Mouse (Mus musculus): ENCODE data around the gene Krtap4-2. TPM values are rescaled to one million over a fixed set of nuclear protein-coding genes. Genes with fewer than 3 reads are reported as not detected.
"Not testable (repeated sequence)": the region's sequence is repeated elsewhere in the genome, so short reads cannot be mapped to it uniquely, and the experiment has no call there.

Gene Krtap4-2
- polyA plus RNA-seq, 1 experiment from 2014 or later = not detected

DNA sequence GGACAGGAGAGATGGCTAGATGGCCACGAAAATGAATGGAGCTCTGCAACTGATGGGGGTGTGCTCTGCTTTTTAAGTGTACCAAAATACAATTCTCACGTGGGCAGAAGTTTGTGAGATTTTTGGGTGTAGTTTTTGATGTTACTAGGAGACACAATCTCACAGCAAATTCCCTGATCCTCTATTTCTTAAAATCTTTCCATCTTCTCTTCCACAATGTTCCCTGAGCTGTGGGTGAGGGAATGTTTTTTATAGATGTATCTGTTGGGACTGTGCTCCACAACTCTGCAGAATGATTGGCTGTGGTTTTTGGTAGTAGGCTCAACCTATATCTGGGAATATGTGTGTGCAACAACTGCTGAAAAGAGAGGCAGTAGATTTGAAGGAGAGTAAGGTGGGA is 1.6 kb downstream of the Krtap4-2 start:
- no peak overlapping the region for H3K4me3 ChIP-seq
- H3K27ac ChIP-seq (replicated peaks) = no peak overlapping the region
- H3K27me3 ChIP-seq = no peaks in the 10 kb centered on the region
- no peak overlapping the region for H3K9ac ChIP-seq
- H3K9me3 ChIP-seq = no peaks in the 10 kb centered on the region
- H3K4me1 ChIP-seq (replicated peaks) = no peaks in the 10 kb centered on the region
- WGBS = 79% methylated on average over 2 of the region's 2 CpGs
- H3K36me3 ChIP-seq = no peaks in the 10 kb centered on the region
- no peak for ATAC-seq (ENCODE audit: low read depth)
- H3K4me2 ChIP-seq = no peak overlapping the region

DNA sequence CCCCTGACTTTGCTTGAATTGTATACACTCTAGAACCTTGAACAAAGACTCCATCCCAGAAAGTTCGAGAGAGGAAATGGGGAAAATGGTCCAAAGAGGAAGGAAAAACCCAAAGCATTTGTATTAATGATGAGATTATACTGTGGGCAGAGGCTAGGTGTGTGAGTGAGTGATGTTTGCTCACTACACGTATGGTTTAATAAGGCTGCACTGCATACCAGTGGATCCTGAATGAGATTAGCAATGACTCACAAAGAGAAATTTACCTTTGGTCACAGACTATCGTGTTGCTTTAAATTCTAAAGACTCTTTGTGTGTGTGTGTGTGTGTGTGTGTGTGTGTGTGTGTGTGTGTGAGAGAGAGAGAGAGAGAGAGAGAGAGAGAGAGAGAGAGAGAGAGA is 4.0 kb downstream of the Krtap4-2 start:
- no peak overlapping the region for H3K4me2 ChIP-seq
- no peak overlapping the region for H3K4me3 ChIP-seq
- no peaks in the 10 kb centered on the region for H3K4me1 ChIP-seq (replicated peaks)
- WGBS = 82% methylated on average over 3 of the region's 3 CpGs
- H3K27ac ChIP-seq (replicated peaks) = no peak overlapping the region
- H3K36me3 ChIP-seq = no peaks in the 10 kb centered on the region
- H3K27me3 ChIP-seq = no peaks in the 10 kb centered on the region
- ATAC-seq (ENCODE audit: low read depth) = no peak
- no peak overlapping the region for H3K9ac ChIP-seq
- H3K9me3 ChIP-seq = no peaks in the 10 kb centered on the region

DNA sequence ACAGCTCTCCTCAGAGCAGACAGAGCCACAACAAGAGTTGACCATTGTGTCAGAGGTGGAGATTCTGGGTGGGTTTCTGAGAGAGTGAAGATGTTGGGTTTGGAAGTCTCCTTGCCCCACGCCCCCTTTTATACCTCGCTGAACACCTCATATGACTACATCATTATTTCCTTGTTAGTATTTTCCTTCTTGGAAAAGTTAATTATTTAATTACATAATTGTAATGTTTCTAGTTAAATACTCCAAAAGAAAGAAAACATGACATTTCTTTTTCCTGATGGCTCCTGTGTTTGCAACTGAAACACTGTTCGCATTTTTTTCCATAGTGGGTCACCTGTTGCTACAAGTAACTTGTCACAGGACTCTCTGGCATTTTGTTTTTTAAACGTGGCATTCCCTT is 6.7 kb downstream of the Krtap4-2 start, which contains the start of gene Krtap4-1:
Krtap4-1 (minus strand) TSS at position 101 of the 400 bp plus-strand sequence.
- Histone ChIP-seq H3K9ac (no peak within 1 kb of the TSS), H3K9me3 (no peaks in the 10 kb centered on the region)
- WGBS = 86% methylated on average over 4 of the region's 4 CpGs

DNA sequence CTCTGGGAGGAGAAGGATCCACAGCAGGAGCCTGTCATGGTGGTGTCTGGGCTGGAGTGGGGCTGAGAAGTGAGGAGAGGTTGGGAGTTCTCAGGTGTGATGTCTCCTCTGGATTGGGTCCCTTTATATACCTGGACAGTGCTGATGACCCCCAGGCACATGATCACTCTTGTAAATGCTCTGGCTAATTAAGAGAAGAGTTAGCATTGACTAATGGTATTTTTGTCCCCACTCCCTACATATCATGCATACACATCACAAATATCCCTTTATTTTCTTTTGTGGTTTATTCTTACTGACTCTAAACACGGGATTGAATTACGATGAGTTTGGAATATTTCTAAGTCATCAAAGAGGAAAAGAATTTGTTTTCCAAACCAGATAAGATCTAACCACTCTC is 14.5 kb downstream of the Krtap4-2 start, which contains the start of gene Gm11562:
Gm11562 (minus strand) TSS at position 101 of the 400 bp plus-strand sequence.
- WGBS = 91% methylated on average over 2 of the region's 2 CpGs
- no peak within 1 kb of the TSS for H3K9ac ChIP-seq
- ATAC-seq (ENCODE audit: low read depth) = no peak

More for the DNA sequence above, 6.7 kb downstream of the Krtap4-2 start, which contains the start of gene Krtap4-1:
- ATAC-seq (ENCODE audit: low read depth) = no peak
- H3K4me3 ChIP-seq = no peak within 1 kb of the TSS
- no peaks in the 10 kb centered on the region for H3K4me1 ChIP-seq (replicated peaks)
- no peaks in the 10 kb centered on the region for H3K27me3 ChIP-seq
- no peak within 1 kb of the TSS for H3K4me2 ChIP-seq
- H3K27ac ChIP-seq (replicated peaks) = no peak within 1 kb of the TSS
- no peaks in the 10 kb centered on the region for H3K36me3 ChIP-seq

DNA sequence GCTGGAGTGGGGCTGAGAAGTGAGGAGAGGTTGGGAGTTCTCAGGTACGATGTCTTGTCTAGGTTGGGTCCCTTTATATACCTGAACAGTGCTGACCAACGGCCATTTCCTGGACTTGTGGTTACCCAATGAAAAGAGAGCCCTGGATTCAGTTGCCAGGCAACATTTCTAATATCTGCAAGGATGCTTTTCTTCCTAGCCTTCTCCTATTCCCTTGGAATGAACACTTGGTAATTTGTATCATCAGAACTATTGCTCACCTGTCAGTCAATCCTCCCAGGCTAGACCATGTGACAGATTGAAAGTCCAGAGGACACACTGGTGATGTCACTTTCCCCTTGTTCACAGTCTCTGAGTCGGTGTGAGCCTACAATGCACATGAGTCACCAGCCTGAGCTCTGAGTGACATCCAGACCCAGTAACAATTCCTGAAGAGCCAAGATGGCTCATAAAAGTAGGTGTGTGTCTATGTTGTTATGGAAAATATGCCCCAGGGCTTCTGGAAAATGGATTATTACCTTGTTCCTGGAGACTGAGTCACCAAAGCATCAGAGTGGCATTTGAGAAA is 20.0 kb downstream of the Krtap4-2 start, which contains the start of gene Krtap2-4:
Krtap2-4 (minus strand) TSS at position 51 of the 568 bp plus-strand sequence.
- Histone ChIP-seq H3K4me3 (no peak within 1 kb of the TSS), H3K4me1 (replicated peaks) (no peaks in the 10 kb centered on the region), H3K27ac (replicated peaks) (no peak within 1 kb of the TSS), H3K27me3 (no peaks in the 10 kb centered on the region), H3K36me3 (no peaks in the 10 kb centered on the region), H3K9ac (no peak within 1 kb of the TSS), H3K9me3 (no peaks in the 10 kb centered on the region), H3K4me2 (no peak within 1 kb of the TSS)
- no peak for ATAC-seq (ENCODE audit: low read depth)
- WGBS = 62% methylated on average over 3 of the region's 3 CpGs

More for the DNA sequence above, 14.5 kb downstream of the Krtap4-2 start, which contains the start of gene Gm11562:
- H3K4me3 ChIP-seq = no peak within 1 kb of the TSS
- H3K9me3 ChIP-seq = no peaks in the 10 kb centered on the region
- no peaks in the 10 kb centered on the region for H3K4me1 ChIP-seq (replicated peaks)
- H3K27ac ChIP-seq (replicated peaks) = no peak within 1 kb of the TSS
- H3K36me3 ChIP-seq = no peaks in the 10 kb centered on the region
- H3K27me3 ChIP-seq = no peaks in the 10 kb centered on the region
- no peak within 1 kb of the TSS for H3K4me2 ChIP-seq

DNA sequence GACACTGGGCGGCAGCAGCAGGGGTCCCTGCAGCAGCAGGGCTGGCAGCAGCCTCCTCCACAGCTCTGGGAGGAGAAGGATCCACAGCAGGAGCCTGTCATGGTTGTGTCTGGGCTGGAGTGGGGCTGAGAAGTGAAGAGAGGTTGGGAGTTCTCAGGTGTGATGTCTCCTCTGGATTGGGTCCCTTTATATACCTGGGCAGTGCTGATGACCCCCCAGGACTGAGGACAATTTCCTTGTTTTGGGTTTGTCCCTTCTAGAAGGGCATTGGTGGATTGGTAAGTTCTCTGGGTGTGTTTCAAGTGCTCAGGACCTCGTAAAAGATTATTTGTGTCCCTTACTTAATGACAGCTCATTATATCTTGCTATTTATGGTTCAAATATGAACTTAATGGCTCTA is 24.8 kb downstream of the Krtap4-2 start, which contains the start of gene Gm11937:
Gm11937 (minus strand) TSS at position 101 of the 400 bp plus-strand sequence.
- H3K4me1 ChIP-seq (replicated peaks); H3K4me2 ChIP-seq; H3K4me3 ChIP-seq; H3K27ac ChIP-seq (replicated peaks); H3K9ac ChIP-seq; H3K9me3 ChIP-seq; H3K27me3 ChIP-seq; H3K36me3 ChIP-seq; ATAC-seq (ENCODE audit: low read depth): not testable (repeated sequence)
- 50% methylated on average over 1 of the region's 2 CpGs for WGBS

DNA sequence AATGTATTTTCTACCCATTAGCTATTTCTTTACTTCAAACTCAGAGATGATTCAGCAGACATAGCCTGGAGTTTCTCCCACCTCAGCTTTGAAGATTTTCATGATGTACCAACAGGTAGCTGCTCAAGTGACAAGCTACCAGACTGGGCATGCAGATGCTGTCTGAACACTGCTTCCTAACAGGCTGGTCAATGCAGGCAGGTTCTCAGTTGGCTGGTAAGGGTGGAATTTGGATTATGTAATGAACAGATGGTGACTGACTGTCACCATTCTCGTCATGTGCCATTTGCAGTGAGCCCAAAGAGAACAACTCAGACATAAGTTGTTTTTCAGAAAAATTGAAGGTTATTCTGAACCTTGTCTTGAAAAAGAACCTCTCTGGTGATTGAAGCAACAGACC is 25.8 kb downstream of the Krtap4-2 start:
- Histone ChIP-seq H3K4me3 (no peak overlapping the region), H3K4me2 (no peak overlapping the region), H3K27ac (replicated peaks) (no peak overlapping the region), H3K27me3 (no peaks in the 10 kb centered on the region), H3K9me3 (no peaks in the 10 kb centered on the region), H3K36me3 (no peaks in the 10 kb centered on the region), H3K9ac (no peak overlapping the region), H3K4me1 (replicated peaks) (no peaks in the 10 kb centered on the region)
- ATAC-seq (ENCODE audit: low read depth) = no peak
- 64% methylated on average over 1 of the region's 1 CpGs for WGBS

DNA sequence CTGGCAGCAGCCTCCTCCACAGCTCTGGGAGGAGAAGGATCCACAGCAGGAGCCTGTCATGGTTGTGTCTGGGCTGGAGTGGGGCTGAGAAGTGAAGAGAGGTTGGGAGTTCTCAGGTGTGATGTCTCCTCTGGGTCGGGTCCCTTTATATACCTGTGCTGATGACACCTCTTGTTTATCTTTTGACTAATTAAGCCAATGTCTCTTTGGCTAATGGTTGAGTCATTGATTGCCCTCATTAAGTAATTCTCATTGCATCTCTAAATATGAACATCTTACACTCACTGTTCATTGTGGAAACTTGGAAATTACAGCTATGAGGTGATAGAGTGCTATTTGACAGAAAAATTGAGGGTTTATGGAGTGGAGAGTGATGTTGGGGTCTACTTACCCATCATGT is 31.7 kb downstream of the Krtap4-2 start, which contains the start of gene Gm11938:
Gm11938 (minus strand) TSS at position 101 of the 400 bp plus-strand sequence.
- H3K27ac ChIP-seq (replicated peaks); H3K4me1 ChIP-seq (replicated peaks); H3K27me3 ChIP-seq; H3K9ac ChIP-seq; ATAC-seq (ENCODE audit: low read depth); H3K9me3 ChIP-seq; H3K4me3 ChIP-seq; H3K36me3 ChIP-seq; H3K4me2 ChIP-seq: not testable (repeated sequence)
- 53% methylated on average over 1 of the region's 1 CpGs for WGBS

DNA sequence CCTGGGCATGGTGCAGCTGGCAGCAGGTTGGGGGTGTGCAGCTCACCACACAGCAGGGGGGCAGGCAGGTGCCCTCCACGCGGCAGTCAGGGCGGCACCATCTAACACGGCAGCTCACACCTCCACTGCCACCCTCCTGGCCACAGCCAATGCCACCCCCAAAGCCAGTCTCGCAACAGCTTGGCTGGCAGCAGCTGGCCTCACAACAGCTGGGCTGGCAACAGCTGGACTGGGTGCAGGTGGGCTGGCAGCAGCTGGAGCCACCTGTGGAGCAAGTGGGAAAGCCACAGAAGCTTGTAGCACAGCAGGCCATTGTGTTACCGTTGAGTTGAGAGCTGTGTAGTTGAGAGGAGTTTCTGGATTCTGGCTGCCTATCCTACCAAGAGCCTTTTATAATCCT is 37.1 kb downstream of the Krtap4-2 start, which contains the start of gene Krtap9-3:
Krtap9-3 (minus strand) TSS at position 364 of the 400 bp plus-strand sequence.
- not testable (repeated sequence) for H3K27me3 ChIP-seq; H3K27ac ChIP-seq (replicated peaks); H3K4me3 ChIP-seq; H3K9me3 ChIP-seq; H3K4me1 ChIP-seq (replicated peaks); ATAC-seq (ENCODE audit: low read depth); H3K9ac ChIP-seq; H3K36me3 ChIP-seq; H3K4me2 ChIP-seq
- 81% methylated on average over 6 of the region's 6 CpGs for WGBS

DNA sequence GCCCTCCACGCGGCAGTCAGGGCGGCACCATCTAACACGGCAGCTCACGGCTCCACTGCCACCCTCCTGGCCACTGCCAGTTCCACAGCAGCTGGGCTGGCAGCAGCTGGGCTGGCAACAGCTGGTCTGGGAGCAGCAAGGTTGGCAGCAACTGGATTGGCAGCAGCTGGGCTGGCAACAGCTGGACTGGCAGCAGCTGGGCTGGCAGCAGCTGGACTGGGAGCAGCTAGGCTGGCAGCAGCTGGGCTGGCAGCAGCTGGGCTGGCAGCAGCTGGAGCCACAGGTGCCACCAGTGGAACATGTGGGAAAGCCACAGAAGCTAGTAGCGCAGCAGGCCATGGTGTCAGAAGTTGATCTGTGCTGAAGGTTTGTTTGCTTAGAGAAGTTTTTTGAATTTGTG is 43.9 kb downstream of the Krtap4-2 start, which contains the start of gene Krtap1-3:
Krtap1-3 (minus strand) TSS at position 359 of the 400 bp plus-strand sequence.
- WGBS = 91% methylated on average over 6 of the region's 6 CpGs
- no peaks in the 10 kb centered on the region for H3K4me1 ChIP-seq (replicated peaks)
- no peak within 1 kb of the TSS for H3K4me2 ChIP-seq
- no peaks in the 10 kb centered on the region for H3K27me3 ChIP-seq
- H3K4me3 ChIP-seq = no peak within 1 kb of the TSS
- no peaks in the 10 kb centered on the region for H3K36me3 ChIP-seq
- H3K9ac ChIP-seq = no peak within 1 kb of the TSS
- no peaks in the 10 kb centered on the region for H3K9me3 ChIP-seq
- H3K27ac ChIP-seq (replicated peaks) = no peak within 1 kb of the TSS
- no peak for ATAC-seq (ENCODE audit: low read depth)

DNA sequence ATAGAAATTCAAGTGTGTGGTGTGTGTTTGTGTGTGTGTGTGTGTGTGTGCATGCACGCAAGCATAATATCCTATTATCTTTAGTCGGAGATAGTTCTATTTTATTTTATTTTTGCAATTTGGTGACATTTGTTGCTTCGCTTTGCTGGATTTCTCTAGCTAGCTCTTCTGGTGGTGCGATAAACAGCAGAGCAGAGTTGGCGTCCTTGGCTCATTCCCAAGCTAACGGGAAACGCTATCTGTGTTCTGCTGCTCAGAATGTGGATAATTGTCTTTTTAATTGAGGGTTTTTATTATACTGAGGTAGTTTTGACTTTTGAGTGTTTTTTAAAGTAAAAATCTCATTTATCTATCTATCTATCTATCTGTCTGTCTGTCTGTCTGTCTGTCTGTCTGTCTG is 49.8 kb downstream of the Krtap4-2 start:
- Histone ChIP-seq H3K4me2 (no peak overlapping the region), H3K36me3 (no peaks in the 10 kb centered on the region), H3K9me3 (no peaks in the 10 kb centered on the region), H3K4me3 (no peak overlapping the region), H3K9ac (no peak overlapping the region), H3K4me1 (replicated peaks) (no peaks in the 10 kb centered on the region), H3K27me3 (no peaks in the 10 kb centered on the region), H3K27ac (replicated peaks) (no peak overlapping the region)
- 88% methylated on average over 7 of the region's 7 CpGs for WGBS
- no peak for ATAC-seq (ENCODE audit: low read depth)
